Mouse (Mus musculus): ENCODE data around the gene Olfr398.

Olfr398 gene

DNA sequence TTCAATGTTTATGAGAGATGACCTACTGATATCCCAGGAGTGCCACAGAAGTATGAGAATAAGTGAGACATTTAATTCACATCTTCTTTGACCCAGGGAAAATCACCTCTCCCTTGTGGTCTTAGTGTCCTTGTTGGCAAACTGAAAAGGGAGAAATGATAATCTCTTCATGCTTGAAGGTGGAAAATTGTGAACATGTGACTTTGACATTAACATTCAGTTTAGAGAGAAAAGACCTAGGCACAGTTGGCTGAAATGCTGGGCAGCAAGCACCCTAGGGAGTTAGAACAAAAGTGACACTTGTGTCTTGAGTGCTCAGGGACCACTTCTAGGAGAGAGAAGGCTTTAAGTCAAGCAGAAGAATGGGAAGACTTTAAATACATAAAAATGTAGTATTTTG is at the start of gene Olfr398:
Gene Olfr398, minus strand, starts transcription at position 101 of the 400 bp plus-strand sequence.
- DNase-seq (ENCODE audit: low read depth, low spot score) = no peak

DNA sequence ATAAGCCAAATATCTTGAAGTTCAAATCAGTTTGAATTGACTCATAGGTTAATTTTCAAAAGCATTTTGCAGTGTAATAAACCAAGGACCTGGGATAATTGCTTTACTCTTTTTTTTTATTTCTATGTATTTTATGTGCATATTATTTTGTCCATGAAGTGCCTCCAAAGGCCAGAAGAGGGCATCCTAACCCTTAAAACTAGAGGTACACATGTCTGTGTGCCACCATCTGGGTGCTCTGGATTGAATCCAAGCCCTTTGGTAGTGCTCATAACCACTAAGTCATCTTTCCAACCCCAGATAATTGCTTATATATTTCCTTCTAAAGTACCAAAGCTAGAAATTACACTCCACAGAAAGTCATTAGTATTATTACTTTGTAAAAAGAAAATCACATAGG is 2.9 kb upstream of the Olfr398 start:
- DNase-seq (ENCODE audit: low read depth, low spot score) = no peak

DNA sequence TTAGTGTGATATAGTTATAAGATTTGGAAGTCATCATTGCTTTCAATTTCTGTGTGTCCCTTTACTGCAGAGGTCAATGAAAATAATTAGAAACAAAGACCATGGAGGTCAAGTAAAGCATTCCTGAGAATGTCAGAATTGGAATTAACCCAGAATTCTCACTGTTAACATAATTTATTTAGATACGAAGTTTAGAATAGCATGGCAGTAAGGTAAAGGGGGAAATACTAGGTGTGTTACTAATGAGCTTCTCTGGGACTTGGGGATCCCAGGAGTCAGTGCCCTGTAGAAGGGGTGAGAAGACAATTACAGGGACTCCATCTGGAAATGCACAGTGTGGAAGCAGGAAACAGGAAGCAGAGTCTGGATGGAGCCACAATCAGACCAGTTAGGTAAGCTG is 29.7 kb downstream of the Olfr398 start, which contains the start of gene Olfr397:
Gene Olfr397, plus strand, starts transcription at position 301 of the 400 bp plus-strand sequence.
- no peak for DNase-seq (ENCODE audit: low read depth, low spot score)

DNA sequence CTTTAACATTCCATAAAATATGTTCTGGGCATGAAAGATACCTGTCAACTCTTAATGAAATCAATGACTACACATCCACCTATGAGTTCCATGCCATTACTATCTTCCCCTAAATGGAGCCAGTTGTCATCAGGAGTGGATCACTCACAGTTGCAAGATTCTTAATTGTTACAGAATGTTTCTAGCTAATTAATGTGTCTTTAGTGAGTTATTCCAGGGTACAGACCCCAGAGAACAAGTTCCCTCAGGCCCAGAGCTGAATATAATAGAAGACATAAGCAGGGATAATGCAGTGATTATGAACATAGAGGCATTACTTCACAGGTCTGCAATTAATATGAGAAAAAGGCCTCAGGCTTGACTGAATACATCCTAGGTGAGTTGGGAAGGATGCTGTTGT is 53.8 kb downstream of the Olfr398 start, which contains the start of gene Olfr23:
Gene Olfr23, plus strand, starts transcription at position 301 of the 400 bp plus-strand sequence.
- no peak for DNase-seq (ENCODE audit: low read depth, low spot score)

All from retina, postnatal 7 days (tissue).